Mouse (Mus musculus) kidney, adult 2 months (tissue): ENCODE measurements around the gene Rab33b. TPM values are rescaled to one million over a fixed set of nuclear protein-coding genes. Genes with fewer than 3 reads are reported as not detected.

Experiments used
- DNase-seq: peaks from one replicate; pipeline ENCODE4 v3.0.0; 2021
- H3K27ac ChIP-seq: fragments of 200-500 bp; 2 replicates; pipeline ENCODE4 v1.5.1; 2012; ENCODE audit warnings: low read depth, low read length, control low read depth, inconsistent platforms; ENCODE audit not compliant: insufficient read depth
- H3K27me3 ChIP-seq: fragments of 200-500 bp; replicated peaks from 2 replicates; pipeline ENCODE4 v1.6.1; 2012; ENCODE audit warnings: mild to moderate bottlenecking, moderate library complexity, low read length, inconsistent platforms; ENCODE audit not compliant: control insufficient read depth, insufficient read depth
- H3K36me3 ChIP-seq: fragments of 200-500 bp; 2 replicates; pipeline ENCODE4 v1.6.1; 2012; ENCODE audit warnings: mild to moderate bottlenecking, moderate library complexity, low read length, inconsistent platforms; ENCODE audit not compliant: control insufficient read depth, insufficient read depth
- H3K4me1 ChIP-seq: fragments of 200-500 bp; 2 replicates; pipeline ENCODE4 v1.6.1; 2011; ENCODE audit warnings: low read length; ENCODE audit not compliant: control insufficient read depth, insufficient read depth
- H3K4me3 ChIP-seq: fragments of 200-500 bp; 2 replicates; pipeline ENCODE4 v1.5.1; 2011; ENCODE audit warnings: mild to moderate bottlenecking, low read depth, low read length, control low read depth; ENCODE audit not compliant: insufficient read depth
- CTCF ChIP-seq: fragments of 200-500 bp; conservative IDR thresholded peaks from 2 replicates; pipeline ENCODE4 v1.5.1; 2011; ENCODE audit warnings: low read depth, mild to moderate bottlenecking, control low read depth, low read length, moderate library complexity, mixed read lengths; ENCODE audit not compliant: insufficient read depth, insufficient read length
- POLR2A ChIP-seq: fragments of 200-500 bp; IDR thresholded peaks from one replicate; pipeline ENCODE4 v1.6.1; 2011; ENCODE audit warnings: low read depth, low read length, control low read depth
- WGBS: fragments of 180-500 bp; shearing (Covaris S2); methylation state at CpG from one replicate; pipeline ENCODE4 v1.1.7; 2018; 5-methylcytosine and 5-hydroxymethylcytosine counted together
- polyA plus RNA-seq: library from polyadenylated mRNA; depleted of rRNA; stranded (reverse); fragments of >200 nt; gene quantifications from 2 replicates; pipeline ENCODE4 v1.2.3, GENCODE M21; 2012

The Rab33b gene
- polyA plus RNA-seq, 1 experiment: 7.7 TPM

- 49% methylated on average over 3 of the region's 3 CpGs for WGBS
- Histone ChIP-seq H3K4me3 (no peak overlapping the region), H3K27ac (no peak overlapping the region), H3K27me3 (no peaks in the 10 kb centered on the region), H3K4me1 (peaks cover 4% of the 10 kb centered on the region; the same call in 1 of the 2 replicates), H3K36me3 (no peaks in the 10 kb centered on the region)
- no peak for TF ChIP-seq CTCF
- no peak for TF ChIP-seq POLR2A
- DNase-seq: no peak
These were observed 1.8 kb upstream of the Rab33b start for GRCm38 (mm10) chr3:51481881-51482280.

DNA sequence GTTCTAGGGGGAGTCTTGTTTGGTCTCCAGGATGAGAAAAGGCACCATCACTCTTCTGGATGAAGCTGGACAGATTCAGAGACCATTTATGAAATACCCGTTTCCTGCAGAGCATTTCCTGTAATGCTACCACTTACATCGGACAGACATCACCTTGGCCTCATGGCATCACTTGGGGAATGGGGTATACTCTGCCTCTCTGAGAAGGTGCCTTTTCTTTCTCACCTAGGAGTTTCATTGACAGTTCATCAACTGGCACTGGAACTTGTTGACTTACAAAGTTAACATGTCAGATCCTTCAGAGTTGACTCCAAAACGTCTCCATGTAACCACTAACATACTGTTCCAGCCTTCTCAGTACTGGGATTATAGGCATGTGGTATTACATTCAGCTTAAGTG, 939 bp upstream of the Rab33b start:
- Histone ChIP-seq H3K4me1 (peaks cover 4% of the 10 kb centered on the region; the same call in 1 of the 2 replicates), H3K27ac (no peak overlapping the region), H3K4me3 (no peak overlapping the region), H3K27me3 (no peaks in the 10 kb centered on the region), H3K36me3 (no peaks in the 10 kb centered on the region)
- no peak for TF ChIP-seq CTCF
- no peak for TF ChIP-seq POLR2A
- WGBS: 58% methylated on average over 3 of the region's 3 CpGs
- no peak for DNase-seq

GRCm38 (mm10) chr3:51484370-51484769, 650 bp downstream of the Rab33b start:
- TF ChIP-seq POLR2A (no peak), CTCF (no peak)
- Histone ChIP-seq H3K4me3 (peak overlapping the region; percentile 81), H3K27me3 (no peaks in the 10 kb centered on the region), H3K27ac (peak overlapping the region; percentile 81; the same call in 1 of the 2 replicates), H3K4me1 (peaks cover 4% of the 10 kb centered on the region; the same call in 1 of the 2 replicates), H3K36me3 (no peaks in the 10 kb centered on the region)
- under 1% methylated on average over 33 of the region's 33 CpGs for WGBS
- no peak for DNase-seq

- TF ChIP-seq CTCF (no peak), POLR2A (no peak)
- H3K27ac ChIP-seq: no peak overlapping the region
- H3K4me3 ChIP-seq: no peak overlapping the region
- 44% methylated on average over 4 of the region's 4 CpGs for WGBS
- H3K4me1 ChIP-seq: peaks cover 4% of the 10 kb centered on the region; the same call in 1 of the 2 replicates
- DNase-seq: no peak
- H3K27me3 ChIP-seq: no peaks in the 10 kb centered on the region
- H3K36me3 ChIP-seq: no peaks in the 10 kb centered on the region
These were observed 1.6 kb downstream of the Rab33b start for GRCm38 (mm10) chr3:51485347-51485746.

GRCm38 (mm10) chr3:51486491-51487195, 2.9 kb downstream of the Rab33b start:
- DNase-seq: no peak
- TF ChIP-seq CTCF (no peak), POLR2A (no peak)
- 78% methylated on average over 4 of the region's 4 CpGs for WGBS

GRCm38 (mm10) chr3:51490088-51490753, 6.5 kb downstream of the Rab33b start:
- H3K27ac ChIP-seq: no peak overlapping the region
- WGBS: 84% methylated on average over 7 of the region's 7 CpGs
- H3K4me1 ChIP-seq: no peaks in the 10 kb centered on the region
- H3K36me3 ChIP-seq: no peaks in the 10 kb centered on the region
- H3K4me3 ChIP-seq: no peak overlapping the region
- no peak for DNase-seq
- TF ChIP-seq POLR2A (no peak), CTCF (no peak)
- H3K27me3 ChIP-seq: no peaks in the 10 kb centered on the region

More at GRCm38 (mm10) chr3:51486491-51487195, 2.9 kb downstream of the Rab33b start:
- Histone ChIP-seq H3K27ac (no peak overlapping the region), H3K36me3 (no peaks in the 10 kb centered on the region), H3K4me3 (no peak overlapping the region), H3K4me1 (peaks cover 4% of the 10 kb centered on the region; the same call in 1 of the 2 replicates), H3K27me3 (no peaks in the 10 kb centered on the region)

DNA sequence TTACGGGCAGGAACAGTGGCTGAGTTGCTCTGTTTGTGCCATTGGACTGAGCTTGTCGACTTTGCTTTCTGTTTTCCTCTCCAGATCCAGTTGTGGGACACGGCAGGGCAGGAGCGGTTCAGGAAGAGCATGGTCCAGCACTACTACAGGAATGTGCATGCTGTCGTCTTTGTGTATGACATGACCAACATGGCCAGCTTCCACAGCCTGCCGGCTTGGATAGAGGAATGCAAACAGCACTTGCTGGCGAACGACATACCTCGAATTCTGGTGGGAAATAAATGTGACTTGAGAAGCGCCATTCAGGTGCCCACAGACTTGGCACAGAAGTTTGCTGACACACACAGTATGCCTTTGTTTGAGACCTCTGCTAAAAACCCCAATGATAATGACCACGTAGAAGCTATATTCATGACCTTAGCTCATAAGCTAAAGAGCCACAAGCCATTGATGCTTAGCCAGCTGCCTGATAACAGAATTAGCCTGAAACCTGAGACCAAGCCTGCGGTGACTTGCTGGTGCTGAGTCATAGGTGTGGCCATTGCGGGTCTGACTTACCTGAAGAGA, 9.6 kb downstream of the Rab33b start:
- no peak for TF ChIP-seq POLR2A
- TF ChIP-seq CTCF: no peak
- no peak for DNase-seq
- Histone ChIP-seq H3K27me3 (no peaks in the 10 kb centered on the region), H3K27ac (no peak overlapping the region), H3K4me1 (no peaks in the 10 kb centered on the region), H3K4me3 (no peak overlapping the region), H3K36me3 (no peaks in the 10 kb centered on the region)
- 78% methylated on average over 13 of the region's 13 CpGs for WGBS
